Mouse (Mus musculus): ENCODE measurements at regions not wholly inside any gene's neighbourhood (a gene's known extent, or its start where the extent isn't known, plus 50 kb on each side); places are given as distances from the start of the nearest gene placed in this dataset.
"Not testable (repeated sequence)": the region's sequence is repeated elsewhere in the genome, so short reads cannot be mapped to it uniquely, and the experiment has no call there.

- DNase-seq (ENCODE audit: low spot score) (no peak), ATAC-seq (ENCODE audit: insufficient read depth, low FRiP score, low TSS enrichment) (no peak)
- Histone ChIP-seq H3K4me3 (ENCODE audit: low read depth, low read length) (no peak overlapping the region), H3K9ac (ENCODE audit: low read length) (no peak overlapping the region), H3K27ac (ENCODE audit: low read depth, low read length) (no peak overlapping the region), H3K27me3 (ENCODE audit: control insufficient read depth, insufficient read depth, low read length) (no peaks in the 10 kb centered on the region), H3K4me1 (ENCODE audit: control insufficient read depth, insufficient read depth, low read length) (no peaks in the 10 kb centered on the region), H3K4me2 (ENCODE audit: low read depth) (no peak overlapping the region), H3K36me3 (ENCODE audit: control insufficient read depth, insufficient read depth, low read length) (no peaks in the 10 kb centered on the region), H3K9me3 (ENCODE audit: control insufficient read depth, low read length) (no peaks in the 10 kb centered on the region)
- 89% methylated on average over 2 of the region's 2 CpGs for WGBS
Measured at GRCm38 (mm10) chr3:112384641-112385040, 874.0 kb downstream of the Amy2a5 start.

- Histone ChIP-seq H3K36me3 (ENCODE audit: control insufficient read depth, insufficient read depth, low read length) (no peaks in the 10 kb centered on the region), H3K4me3 (ENCODE audit: low read depth, low read length) (no peak overlapping the region), H3K27me3 (ENCODE audit: control insufficient read depth, insufficient read depth, low read length) (no peaks in the 10 kb centered on the region), H3K27ac (ENCODE audit: low read depth, low read length) (no peak overlapping the region), H3K9me3 (ENCODE audit: control insufficient read depth, low read length) (no peaks in the 10 kb centered on the region), H3K4me2 (ENCODE audit: low read depth) (no peak overlapping the region), H3K4me1 (ENCODE audit: control insufficient read depth, insufficient read depth, low read length) (no peaks in the 10 kb centered on the region), H3K9ac (ENCODE audit: low read length) (no peak overlapping the region)
- no peak for DNase-seq (ENCODE audit: low spot score)
- ATAC-seq (ENCODE audit: insufficient read depth, low FRiP score, low TSS enrichment): no peak
- WGBS: 84% methylated on average over 2 of the region's 2 CpGs
Measured at GRCm38 (mm10) chr3:112345866-112346265, 912.8 kb downstream of the Amy2a5 start.

- WGBS: 88% methylated on average over 4 of the region's 4 CpGs
- DNase-seq (ENCODE audit: low spot score) (no peak), ATAC-seq (ENCODE audit: insufficient read depth, low FRiP score, low TSS enrichment) (no peak)
Measured at GRCm38 (mm10) chr3:112331171-112331570, 927.5 kb downstream of the Amy2a5 start.

GRCm38 (mm10) chr3:112325348-112325747, 933.3 kb downstream of the Amy2a5 start:
- peak; percentile 27 for DNase-seq (ENCODE audit: low spot score)
- Histone ChIP-seq H3K4me2 (ENCODE audit: low read depth) (no peak overlapping the region), H3K9me3 (ENCODE audit: control insufficient read depth, low read length) (no peaks in the 10 kb centered on the region), H3K27ac (ENCODE audit: low read depth, low read length) (no peak overlapping the region), H3K36me3 (ENCODE audit: control insufficient read depth, insufficient read depth, low read length) (no peaks in the 10 kb centered on the region), H3K27me3 (ENCODE audit: control insufficient read depth, insufficient read depth, low read length) (no peaks in the 10 kb centered on the region), H3K9ac (ENCODE audit: low read length) (no peak overlapping the region), H3K4me1 (ENCODE audit: control insufficient read depth, insufficient read depth, low read length) (no peaks in the 10 kb centered on the region), H3K4me3 (ENCODE audit: low read depth, low read length) (no peak overlapping the region)
- 40% methylated on average over 2 of the region's 2 CpGs for WGBS
- ATAC-seq (ENCODE audit: insufficient read depth, low FRiP score, low TSS enrichment): peak; percentile 83

More at GRCm38 (mm10) chr3:112331171-112331570, 927.5 kb downstream of the Amy2a5 start:
- H3K9me3 ChIP-seq (ENCODE audit: control insufficient read depth, low read length): no peaks in the 10 kb centered on the region
- H3K4me3 ChIP-seq (ENCODE audit: low read depth, low read length): no peak overlapping the region
- no peaks in the 10 kb centered on the region for H3K4me1 ChIP-seq (ENCODE audit: control insufficient read depth, insufficient read depth, low read length)
- no peak overlapping the region for H3K9ac ChIP-seq (ENCODE audit: low read length)
- no peaks in the 10 kb centered on the region for H3K36me3 ChIP-seq (ENCODE audit: control insufficient read depth, insufficient read depth, low read length)
- H3K27me3 ChIP-seq (ENCODE audit: control insufficient read depth, insufficient read depth, low read length): no peaks in the 10 kb centered on the region
- H3K4me2 ChIP-seq (ENCODE audit: low read depth): no peak overlapping the region
- H3K27ac ChIP-seq (ENCODE audit: low read depth, low read length): no peak overlapping the region

GRCm38 (mm10) chr3:112321196-112321595, 937.4 kb downstream of the Amy2a5 start:
- not testable (repeated sequence) for H3K9ac ChIP-seq (ENCODE audit: low read length); DNase-seq (ENCODE audit: low spot score); H3K4me3 ChIP-seq (ENCODE audit: low read depth, low read length); H3K36me3 ChIP-seq (ENCODE audit: control insufficient read depth, insufficient read depth, low read length); ATAC-seq (ENCODE audit: insufficient read depth, low FRiP score, low TSS enrichment); H3K27me3 ChIP-seq (ENCODE audit: control insufficient read depth, insufficient read depth, low read length); H3K4me1 ChIP-seq (ENCODE audit: control insufficient read depth, insufficient read depth, low read length); H3K4me2 ChIP-seq (ENCODE audit: low read depth); H3K27ac ChIP-seq (ENCODE audit: low read depth, low read length); H3K9me3 ChIP-seq (ENCODE audit: control insufficient read depth, low read length)
- WGBS: 91% methylated on average over 11 of the region's 11 CpGs

DNA sequence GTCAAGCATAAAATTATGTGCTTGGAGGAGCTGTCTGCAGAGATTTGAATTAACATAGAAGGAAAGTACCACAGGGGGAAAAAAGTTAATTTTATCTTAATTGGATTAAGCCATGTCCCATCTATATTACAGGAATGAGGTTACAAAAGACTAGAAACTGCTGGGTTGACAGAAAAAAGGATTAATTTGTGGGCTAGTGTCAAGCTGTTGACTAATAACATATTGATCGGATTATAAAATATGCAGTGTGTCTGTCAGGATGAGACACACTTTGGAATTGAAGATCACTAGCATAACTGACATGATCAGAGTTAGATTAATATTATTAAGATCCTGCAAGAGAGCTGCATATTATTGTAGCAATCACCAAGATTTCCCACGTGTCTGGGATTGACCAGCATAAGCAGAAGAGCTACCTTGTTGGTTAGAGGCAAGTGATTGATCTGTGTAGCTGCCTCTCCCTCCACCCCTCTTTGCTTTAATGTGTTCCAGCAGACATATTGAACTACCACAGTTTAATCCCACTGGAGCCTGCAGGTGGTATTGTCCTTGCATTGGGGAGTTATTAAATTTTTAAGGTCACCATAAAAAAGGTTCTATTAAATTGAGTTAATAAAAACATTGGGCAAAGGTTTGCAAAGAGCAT, 979.7 kb downstream of the Amy2a5 start:
- no peaks in the 10 kb centered on the region for H3K36me3 ChIP-seq (ENCODE audit: control insufficient read depth, insufficient read depth, low read length)
- ATAC-seq (ENCODE audit: insufficient read depth, low FRiP score, low TSS enrichment) (no peak), DNase-seq (ENCODE audit: low spot score) (no peak)
- H3K27me3 ChIP-seq (ENCODE audit: control insufficient read depth, insufficient read depth, low read length): no peaks in the 10 kb centered on the region
- no peak overlapping the region for H3K27ac ChIP-seq (ENCODE audit: low read depth, low read length)
- no peak overlapping the region for H3K4me3 ChIP-seq (ENCODE audit: low read depth, low read length)
- no peak overlapping the region for H3K4me2 ChIP-seq (ENCODE audit: low read depth)
- no peaks in the 10 kb centered on the region for H3K4me1 ChIP-seq (ENCODE audit: control insufficient read depth, insufficient read depth, low read length)
- WGBS: 73% methylated on average over 2 of the region's 2 CpGs
- H3K9ac ChIP-seq (ENCODE audit: low read length): no peak overlapping the region
- H3K9me3 ChIP-seq (ENCODE audit: control insufficient read depth, low read length): no peaks in the 10 kb centered on the region

DNA sequence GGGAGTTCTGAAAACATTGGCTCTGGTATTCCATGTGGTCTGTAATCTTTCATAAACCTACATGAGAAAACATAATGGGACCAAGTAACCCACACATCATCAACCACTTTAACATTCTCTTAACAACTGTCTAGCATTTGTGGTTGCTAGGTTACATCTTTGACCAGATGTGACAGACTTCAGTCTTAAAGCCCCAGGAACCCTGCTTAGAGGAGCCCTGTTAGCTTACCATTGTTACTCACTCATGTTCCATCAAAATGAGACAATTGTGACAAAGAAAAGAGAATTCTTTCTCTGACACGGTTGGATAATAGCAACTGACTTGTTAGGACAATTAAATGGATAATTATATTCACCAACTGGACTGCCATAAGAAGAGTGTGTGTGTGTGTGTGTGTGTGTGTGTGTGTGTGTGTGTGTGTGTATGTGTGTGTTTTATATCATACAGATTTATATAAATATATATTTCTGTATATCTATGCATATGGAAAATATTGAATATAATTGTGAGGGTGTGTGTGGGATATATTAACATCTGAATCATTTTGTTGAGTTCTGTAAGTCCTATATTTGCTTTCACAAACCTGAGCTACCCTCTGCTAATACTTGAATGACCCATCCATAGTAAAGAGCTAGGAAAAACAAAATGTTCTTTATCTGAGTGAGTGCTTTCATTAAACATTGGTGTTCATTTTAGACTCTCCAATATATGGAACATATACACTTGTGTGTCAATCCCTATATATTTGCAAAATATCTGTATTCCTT, 997.1 kb downstream of the Amy2a5 start:
- Histone ChIP-seq H3K4me3 (ENCODE audit: low read depth, low read length) (no peak overlapping the region), H3K4me2 (ENCODE audit: low read depth) (no peak overlapping the region), H3K36me3 (ENCODE audit: control insufficient read depth, insufficient read depth, low read length) (no peaks in the 10 kb centered on the region), H3K9ac (ENCODE audit: low read length) (no peak overlapping the region), H3K9me3 (ENCODE audit: control insufficient read depth, low read length) (no peaks in the 10 kb centered on the region), H3K27me3 (ENCODE audit: control insufficient read depth, insufficient read depth, low read length) (no peaks in the 10 kb centered on the region), H3K4me1 (ENCODE audit: control insufficient read depth, insufficient read depth, low read length) (peaks cover 3% of the 10 kb centered on the region; the same call in 1 of the 2 replicates), H3K27ac (ENCODE audit: low read depth, low read length) (no peak overlapping the region)
- DNase-seq (ENCODE audit: low spot score) (no peak), ATAC-seq (ENCODE audit: insufficient read depth, low FRiP score, low TSS enrichment) (peak; percentile 41; the same call in 1 of the 2 replicates)
- WGBS: 14% methylated on average over 1 of the region's 1 CpGs

DNA sequence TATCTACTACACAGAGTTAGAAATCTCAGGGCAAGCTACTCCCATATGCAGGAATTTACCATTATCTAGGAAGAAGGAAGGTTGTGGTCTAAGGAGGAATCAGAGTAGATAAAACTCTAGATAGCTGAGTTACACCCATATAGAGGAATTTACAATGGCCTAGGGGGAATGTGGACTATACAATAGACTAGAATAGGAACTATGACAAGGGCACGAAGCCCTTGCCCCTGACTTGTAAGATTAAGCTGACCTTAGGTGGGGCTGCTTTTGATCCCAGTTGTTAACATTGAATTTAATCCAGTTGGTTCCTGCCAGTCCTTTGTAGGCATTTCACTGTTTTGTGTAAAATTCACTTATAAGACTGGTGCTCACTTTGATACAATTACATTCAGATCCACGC, 1015.7 kb downstream of the Amy2a5 start:
- H3K4me2 ChIP-seq (ENCODE audit: low read depth); H3K27ac ChIP-seq (ENCODE audit: low read depth, low read length); H3K4me1 ChIP-seq (ENCODE audit: control insufficient read depth, insufficient read depth, low read length); H3K36me3 ChIP-seq (ENCODE audit: control insufficient read depth, insufficient read depth, low read length); H3K4me3 ChIP-seq (ENCODE audit: low read depth, low read length); H3K9ac ChIP-seq (ENCODE audit: low read length); H3K9me3 ChIP-seq (ENCODE audit: control insufficient read depth, low read length); ATAC-seq (ENCODE audit: insufficient read depth, low FRiP score, low TSS enrichment); DNase-seq (ENCODE audit: low spot score); H3K27me3 ChIP-seq (ENCODE audit: control insufficient read depth, insufficient read depth, low read length): not testable (repeated sequence)
- 90% methylated on average over 2 of the region's 2 CpGs for WGBS

DNA sequence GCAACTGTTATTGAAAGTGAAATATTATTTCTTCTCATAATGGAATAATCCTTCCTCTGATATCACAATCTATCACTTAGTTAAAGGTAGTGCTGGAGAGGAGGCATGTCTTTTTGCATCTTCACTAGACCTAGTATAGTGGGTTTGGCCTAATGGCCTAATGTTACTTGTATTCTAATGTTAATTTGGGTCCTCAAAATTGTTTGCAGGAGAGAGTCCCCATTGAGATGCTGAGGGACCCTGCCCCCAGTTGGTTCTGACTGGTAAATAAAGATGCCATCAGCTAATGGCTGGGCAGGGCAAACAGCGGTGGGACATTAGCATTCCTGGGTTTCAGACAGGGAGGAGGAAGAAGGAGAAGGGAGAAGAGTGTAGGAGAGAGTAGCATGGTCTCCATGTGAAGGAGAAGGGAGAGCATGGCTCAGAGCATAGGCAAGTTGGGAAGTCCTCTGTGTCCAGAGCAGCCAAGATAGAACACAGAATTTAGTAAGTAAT, 1019.0 kb downstream of the Amy2a5 start:
- ATAC-seq (ENCODE audit: insufficient read depth, low FRiP score, low TSS enrichment): no peak
- H3K4me3 ChIP-seq (ENCODE audit: low read depth, low read length): no peak overlapping the region
- no peak overlapping the region for H3K9ac ChIP-seq (ENCODE audit: low read length)
- no peak for DNase-seq (ENCODE audit: low spot score)
- H3K36me3 ChIP-seq (ENCODE audit: control insufficient read depth, insufficient read depth, low read length): no peaks in the 10 kb centered on the region
- H3K4me2 ChIP-seq (ENCODE audit: low read depth): no peak overlapping the region
- no peak overlapping the region for H3K27ac ChIP-seq (ENCODE audit: low read depth, low read length)
- WGBS: 14% methylated on average over 1 of the region's 1 CpGs
- no peaks in the 10 kb centered on the region for H3K4me1 ChIP-seq (ENCODE audit: control insufficient read depth, insufficient read depth, low read length)
- H3K9me3 ChIP-seq (ENCODE audit: control insufficient read depth, low read length): no peaks in the 10 kb centered on the region
- no peaks in the 10 kb centered on the region for H3K27me3 ChIP-seq (ENCODE audit: control insufficient read depth, insufficient read depth, low read length)
